Mouse (Mus musculus) kidney, postnatal 10 days (tissue): ENCODE data around the gene Ush1c.
"Not testable (repeated sequence)": the region's sequence is repeated elsewhere in the genome, so short reads cannot be mapped to it uniquely, and the experiment has no call there.

Source experiments
- DNase-seq: peaks from one replicate; pipeline ENCODE4 v3.0.0; 2021; ENCODE audit warnings: mixed read lengths

Gene Ush1c

DNA sequence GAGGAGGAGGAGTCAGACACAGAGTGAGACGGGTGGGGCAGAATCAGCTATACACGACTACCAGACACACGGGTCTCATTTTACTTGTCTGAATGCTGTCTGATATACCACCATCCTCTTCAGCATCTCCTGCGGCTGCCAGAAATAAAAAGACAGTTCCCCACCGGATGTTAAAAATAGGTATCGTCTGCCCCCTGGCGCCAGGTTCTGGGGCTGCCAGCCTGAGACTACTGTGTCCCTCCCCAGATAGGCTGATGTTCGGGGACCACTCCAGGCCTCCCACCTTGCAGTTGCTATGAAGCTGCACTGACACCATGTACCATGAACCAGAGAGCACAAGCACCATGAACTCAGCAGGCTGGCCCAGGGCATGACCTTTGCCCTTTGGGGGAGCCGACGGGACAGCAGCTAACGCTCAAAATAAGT lies 34.2 kb downstream of the Ush1c start:
- peak; percentile 61 for DNase-seq

DNA sequence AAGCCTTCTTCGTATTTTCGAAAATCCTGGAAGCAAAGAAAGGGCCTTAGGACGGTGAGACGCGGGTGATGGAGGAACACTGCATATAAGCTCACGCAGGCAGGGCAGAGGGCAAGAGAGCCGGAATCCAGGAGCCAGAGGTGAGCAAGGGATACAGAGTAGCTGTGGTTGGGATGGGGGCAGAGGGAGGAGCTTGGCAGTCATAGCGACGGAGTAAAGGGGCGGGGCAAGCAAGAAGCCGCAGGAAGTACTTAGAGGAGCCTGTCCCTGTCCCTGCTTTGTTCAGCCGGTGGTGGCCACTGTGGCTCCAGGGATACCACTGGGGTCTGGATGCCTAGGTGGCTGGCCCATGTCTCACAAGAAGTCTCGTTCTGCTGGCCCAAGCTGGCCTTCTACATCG lies 36.7 kb downstream of the Ush1c start:
- DNase-seq, result peak; percentile 21

DNA sequence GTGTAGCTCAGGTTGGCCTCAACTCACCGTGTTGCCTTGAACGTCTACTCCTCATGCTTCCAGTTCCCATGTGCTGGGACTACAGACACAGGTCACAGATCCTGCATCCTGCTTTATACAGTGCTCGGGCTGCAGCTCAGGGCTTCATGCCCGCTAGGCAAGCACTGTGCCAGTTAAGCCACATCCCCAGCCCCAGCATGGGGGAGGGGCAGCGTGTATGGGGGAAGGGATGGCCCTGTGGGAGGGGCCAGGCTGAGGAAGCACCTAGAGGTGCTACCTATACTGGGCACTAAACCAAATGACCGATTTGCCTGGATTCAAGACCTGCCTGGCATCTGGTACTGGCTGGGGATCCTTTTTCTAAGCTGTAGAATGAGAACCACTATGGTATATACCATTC lies 38.3 kb downstream of the Ush1c start:
- DNase-seq, result no peak

DNA sequence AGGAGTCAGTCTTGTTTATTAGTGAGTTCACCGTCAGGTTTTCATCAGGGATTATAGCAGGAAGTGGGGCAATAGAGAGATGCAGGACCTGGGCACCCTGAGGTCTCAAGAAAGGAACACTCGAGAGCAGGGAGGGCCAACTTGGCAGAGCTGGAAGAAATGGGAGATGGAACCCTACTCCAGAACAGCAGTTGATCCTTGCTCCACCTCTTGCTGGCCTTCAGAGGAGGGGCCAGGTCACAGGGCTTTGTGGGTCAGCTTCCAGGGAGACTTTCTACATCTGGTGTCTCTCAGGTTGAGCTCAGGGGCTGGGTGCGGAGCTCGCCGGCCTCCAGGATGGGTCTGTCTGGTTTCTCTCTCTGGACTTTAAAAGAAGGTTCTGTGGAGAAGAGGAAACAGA lies 42.9 kb downstream of the Ush1c start:
- DNase-seq, result no peak

DNA sequence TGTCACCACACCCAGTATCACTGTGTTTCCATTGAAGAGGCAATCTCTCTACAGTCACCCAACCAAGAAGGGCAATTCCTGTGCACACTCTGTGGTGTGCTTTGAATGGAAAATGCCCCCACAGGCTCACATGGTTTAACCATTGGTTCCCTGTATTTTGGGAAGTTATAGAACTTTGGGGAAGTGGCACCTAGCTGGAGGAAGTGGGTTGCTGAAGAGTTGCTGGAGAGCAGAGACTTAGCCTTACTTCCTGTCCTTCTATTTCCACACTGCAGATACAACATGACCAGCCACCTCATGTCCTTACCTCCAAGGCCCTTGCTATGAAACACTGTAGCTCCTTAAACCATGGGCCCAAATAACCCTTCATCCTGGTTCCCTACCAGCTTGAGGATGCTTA lies 54.1 kb downstream of the Ush1c start:
- DNase-seq, result no peak

DNA sequence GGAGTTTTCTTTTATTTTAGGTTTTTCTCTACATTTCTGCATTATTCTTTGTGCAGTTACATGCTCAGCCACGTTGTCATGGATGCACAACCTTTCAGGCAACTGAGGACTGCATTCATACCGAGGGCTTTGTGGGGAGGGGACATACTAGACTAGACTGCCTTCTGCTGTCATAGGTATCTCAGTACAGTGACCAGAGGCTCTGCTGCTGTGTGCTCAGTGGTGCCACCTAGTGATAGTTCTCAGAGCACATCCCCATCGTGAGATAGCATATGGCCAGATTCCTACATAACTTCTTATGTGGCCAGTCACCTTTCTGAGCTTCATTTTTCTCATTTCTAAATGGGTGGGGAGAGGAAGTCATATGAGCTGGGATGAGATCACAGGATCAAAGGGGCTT lies 56.7 kb downstream of the Ush1c start:
- DNase-seq, result peak; percentile 72

DNA sequence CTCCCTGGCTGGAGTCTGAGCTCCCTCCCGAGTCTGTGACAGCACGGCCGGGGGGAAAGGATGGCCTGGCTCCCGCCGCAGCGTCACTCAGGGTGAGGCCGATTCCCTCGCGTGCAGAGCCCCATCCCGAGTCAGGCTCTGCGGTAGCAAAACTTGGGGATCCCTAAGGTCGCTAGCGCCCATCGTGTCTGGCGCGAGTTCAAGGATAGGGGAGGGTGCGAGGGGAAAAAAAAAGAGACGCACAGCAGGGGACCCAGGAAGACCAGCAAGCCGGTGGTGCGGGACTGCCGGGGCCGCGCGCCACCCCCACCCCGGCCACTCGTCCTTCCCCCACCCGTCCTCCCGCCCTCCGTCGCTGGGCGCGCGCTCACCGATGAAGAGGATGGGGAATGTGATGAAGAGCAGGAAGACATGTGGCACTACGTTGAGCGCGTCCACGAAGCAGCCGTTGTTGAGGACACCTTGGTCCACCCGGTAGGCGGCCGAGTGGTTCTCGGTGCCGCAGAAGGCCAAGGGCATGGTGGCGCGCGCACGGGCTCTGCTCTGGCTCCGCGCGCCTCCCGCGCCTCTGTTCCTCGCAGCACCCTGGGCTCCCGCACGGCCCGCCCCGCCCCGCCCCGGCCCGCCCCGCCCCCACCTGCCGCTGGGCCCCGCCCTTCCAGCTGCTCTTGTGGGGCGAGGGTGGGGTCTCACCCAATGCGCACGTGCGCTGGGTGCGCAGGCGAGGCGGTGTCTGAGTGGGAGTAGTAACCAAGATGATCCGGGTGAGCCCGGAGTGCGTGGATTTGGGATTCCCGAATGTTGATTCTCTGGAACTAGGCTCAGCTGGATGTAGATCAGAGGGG lies 58.6 kb downstream of the Ush1c start, which contains the start of gene Abcc8:
TSS of gene Abcc8 (minus strand) at position 603 of the 845 bp plus-strand sequence.
- peak; percentile 10 for DNase-seq

DNA sequence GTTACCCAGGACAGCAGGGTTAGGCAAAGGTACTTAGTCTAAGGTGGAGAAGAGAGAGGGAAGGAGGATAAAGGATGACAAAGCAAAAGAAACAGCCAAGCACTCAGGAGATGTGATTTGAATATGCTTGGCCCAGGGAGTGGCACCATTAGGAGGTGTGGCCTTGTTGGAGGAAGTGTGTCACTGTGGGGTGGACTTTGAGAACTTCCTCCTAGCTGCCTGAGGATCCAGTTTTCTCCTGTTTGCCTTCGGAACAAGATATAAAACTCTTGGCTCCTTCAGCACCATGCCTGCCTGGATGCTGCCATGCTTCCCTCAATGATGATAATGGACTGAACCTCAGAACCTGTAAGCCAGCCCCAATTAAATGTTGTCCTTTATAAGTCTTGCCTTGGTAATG lies 69.3 kb downstream of the Ush1c start:
- not testable (repeated sequence) for DNase-seq

DNA sequence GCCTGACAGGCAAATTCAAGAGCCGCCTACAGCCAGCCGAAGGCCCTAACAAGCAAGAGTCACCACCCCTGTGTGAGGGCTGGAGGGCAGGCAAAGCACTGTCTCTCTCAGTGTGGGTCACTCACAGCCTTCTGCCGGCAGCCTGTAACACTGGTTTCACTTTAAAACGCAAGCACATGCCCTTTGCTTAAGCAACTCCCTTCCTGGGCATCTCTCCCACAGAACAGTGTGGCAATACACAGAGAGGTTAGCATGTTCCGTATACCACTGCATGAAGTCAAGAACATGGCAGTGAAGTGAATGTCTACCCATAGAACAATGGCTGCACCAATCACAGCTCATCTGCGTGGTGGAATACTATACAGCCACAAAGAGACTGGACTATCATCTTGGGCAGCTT lies 69.9 kb downstream of the Ush1c start:
- DNase-seq, result no peak

DNA sequence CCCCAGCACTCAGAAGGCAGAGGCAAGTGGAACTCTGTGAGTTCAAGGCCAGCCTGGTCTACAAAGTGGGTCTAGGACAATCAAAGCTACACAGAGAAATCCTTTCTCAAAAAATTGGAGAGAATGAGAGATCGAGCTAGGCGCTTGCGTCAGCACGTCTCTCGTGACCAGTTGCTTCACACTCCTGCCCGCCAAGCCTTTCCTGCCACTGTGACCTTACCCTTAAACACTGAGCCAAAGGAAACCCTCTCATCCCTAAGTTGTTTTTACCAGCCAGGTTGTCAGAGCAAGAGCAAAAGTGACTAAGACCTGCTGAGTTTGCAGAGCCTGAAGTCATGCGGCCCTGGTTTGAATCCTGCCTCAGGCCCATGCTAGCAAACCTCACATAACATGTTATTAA lies 70.4 kb downstream of the Ush1c start:
- no peak for DNase-seq

DNA sequence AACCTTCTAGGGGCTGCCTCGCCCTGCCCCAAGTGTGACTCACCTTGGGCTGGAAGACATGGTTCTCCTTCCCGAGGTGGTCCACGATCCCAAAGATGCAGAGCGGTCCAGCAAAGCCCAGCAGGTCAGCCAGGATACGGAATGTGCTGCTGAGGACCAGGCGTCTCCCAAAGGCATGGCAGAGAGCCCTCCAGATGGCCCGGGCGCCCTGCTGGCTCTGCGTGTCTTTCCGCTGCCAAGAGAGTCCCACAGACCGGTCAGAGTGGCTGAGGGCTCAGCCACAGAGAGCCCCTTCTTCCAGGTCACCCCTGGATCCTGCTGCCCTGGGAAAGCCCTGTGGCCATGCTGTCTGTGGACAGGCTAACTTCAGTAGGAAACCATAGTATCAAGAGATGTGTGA lies 72.4 kb downstream of the Ush1c start:
- DNase-seq, result no peak

DNA sequence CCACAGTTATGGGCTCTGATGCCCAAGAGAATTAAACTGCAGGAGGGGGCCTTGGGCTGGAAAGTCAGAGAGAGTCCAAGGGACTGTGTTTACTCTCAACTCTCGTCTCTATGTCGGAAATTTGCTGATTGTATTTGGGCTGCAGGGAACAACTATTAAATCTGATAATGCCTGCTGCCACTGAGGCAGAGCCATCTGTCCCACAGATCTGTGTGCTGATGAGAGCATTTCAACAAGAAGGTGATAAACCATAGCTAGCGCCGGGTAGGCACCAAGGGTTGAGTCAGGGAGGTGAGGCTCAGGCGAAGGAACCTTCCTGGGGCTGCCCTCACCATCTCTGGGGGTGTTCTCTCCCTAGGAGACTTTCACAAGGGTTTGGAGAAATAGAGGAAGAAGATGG lies 75.6 kb downstream of the Ush1c start:
- no peak for DNase-seq

DNA sequence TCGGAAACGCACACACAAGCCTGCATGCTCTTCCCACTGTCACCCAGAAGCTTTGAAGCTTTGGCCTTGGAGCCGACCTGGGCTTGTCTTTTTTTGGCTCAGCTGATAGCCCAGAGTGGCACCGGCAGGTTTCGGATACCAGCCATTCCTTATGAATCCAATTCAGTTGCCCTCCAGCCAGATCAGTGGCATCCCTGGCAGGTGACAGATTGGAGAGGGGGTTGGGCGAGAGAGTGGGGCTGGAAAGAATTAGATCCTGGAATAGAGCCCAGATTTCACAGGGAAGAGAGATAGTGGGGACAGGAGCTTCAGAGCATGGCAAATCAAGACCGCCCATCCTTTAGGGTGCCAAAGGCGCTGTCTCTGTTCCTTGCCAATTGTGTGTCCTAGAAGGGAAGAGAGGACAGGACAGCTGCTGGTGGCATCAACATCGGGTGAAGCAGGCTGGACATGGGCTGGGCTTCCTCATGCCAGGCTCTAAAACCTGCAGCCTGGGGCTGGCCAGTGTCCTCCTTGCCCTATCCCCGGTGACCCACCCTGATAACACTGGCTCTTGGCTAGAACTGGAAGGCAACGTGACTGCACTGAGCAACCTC lies 76.1 kb downstream of the Ush1c start:
- no peak for DNase-seq

DNA sequence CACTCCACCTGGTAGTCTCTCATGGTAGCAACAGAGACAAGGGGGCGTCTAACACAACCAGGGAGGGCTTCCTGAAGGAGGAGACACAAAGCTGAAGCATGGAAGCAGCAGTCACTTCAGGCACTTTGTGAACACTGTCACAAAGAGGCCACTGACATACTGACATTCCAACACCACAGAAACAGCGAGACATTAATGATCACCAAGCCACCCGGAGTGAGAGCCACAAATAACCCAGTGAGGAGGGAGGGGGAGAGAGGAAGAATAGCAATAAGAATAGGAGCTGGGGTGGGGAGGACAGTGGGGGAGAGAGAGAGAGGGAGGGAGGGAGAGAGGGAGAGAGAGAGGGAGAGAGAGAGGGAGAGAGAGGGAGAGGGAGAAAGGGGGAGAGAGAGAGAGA lies 76.7 kb downstream of the Ush1c start:
- no peak for DNase-seq

DNA sequence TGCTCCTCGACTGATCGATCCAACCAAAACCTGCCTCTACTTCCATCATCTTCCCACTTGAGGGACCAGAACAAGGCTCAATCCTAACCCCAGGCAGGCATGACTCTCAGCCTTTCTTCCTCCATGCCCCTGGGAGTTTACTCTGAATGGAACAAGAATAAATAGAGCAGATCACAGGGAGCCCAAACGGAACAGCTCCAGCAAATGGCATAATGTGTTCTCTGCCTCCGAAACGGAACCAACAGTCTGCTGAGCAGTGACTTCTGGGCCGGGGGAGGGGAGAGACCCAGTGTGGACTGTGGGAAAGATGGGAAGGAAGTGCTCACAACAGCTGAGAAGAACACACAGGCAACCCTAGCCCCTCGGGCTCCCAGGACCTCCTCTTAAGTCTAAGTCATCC lies 80.6 kb downstream of the Ush1c start:
- DNase-seq, result no peak

DNA sequence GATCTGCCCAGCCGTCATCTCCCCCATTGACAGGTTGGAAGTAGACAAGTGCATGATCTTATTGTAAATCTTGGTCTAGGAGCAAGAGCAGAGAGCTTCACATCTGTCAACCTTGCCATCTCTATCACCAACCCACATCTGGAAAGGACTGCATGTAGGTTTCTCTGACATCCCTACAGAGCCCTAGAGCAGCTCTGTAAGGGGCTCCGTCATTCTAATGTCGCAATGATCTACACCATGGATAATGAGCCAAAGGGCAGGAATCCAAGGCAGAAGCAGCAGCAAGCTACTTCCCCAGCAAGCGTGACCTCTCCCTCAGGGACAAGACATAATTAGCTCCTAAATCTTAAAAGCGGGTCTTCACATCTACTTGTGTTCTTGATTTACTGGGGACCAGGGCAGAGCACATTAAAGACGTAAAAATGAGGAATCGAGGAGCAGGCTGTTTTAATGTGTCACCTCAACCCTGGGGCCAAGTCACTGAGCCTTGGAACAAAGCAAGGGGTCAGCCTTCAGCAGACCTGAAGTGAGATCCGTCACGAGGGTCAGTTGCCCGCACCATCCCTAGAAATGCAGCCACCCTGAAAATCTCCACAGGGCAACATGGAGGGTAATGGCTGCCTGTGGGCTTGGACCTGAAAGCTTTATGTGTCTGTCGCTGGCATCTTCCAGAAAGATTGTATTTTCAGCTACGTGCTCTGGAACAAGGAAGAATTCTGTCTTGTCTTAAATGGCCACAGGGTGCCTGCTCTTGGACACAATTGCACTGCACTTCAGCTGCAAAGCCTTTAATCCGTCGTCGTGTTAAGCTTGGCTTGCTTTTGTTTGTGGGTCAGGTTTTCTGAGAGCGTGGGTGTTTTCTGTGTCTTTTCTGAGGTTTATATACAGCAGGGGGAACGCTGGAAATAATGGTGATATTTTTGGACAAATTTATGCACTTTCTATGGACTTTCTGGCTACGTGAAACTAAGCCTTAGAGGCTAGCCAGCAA lies 83.5 kb downstream of the Ush1c start:
- peak; percentile 37 for DNase-seq

DNA sequence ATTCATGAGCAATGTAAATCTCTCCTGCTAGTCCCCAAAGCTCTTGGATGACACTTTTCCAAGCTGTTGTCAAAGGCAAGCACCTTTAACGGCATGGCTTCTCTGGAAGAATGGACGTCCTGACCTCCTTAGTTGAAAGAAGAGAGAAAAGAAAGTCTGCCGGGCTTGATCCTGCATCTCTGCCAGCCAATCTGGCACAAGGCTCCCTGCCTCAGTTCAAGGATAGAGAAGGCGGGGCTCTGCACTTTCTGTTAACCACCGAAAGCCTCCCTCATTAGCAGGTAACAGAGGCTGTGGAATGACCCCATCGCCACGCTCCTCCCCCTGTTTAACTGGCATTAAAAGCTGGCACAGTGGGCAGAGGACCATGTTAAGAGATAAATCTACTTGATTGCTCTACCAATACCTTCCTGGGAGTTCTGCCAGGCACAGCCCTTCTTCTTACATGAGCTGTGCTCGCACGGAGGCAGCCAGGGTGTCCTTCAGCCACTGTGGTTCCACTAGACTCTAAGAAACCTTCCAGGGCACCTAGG lies 85.4 kb downstream of the Ush1c start:
- DNase-seq, result no peak

DNA sequence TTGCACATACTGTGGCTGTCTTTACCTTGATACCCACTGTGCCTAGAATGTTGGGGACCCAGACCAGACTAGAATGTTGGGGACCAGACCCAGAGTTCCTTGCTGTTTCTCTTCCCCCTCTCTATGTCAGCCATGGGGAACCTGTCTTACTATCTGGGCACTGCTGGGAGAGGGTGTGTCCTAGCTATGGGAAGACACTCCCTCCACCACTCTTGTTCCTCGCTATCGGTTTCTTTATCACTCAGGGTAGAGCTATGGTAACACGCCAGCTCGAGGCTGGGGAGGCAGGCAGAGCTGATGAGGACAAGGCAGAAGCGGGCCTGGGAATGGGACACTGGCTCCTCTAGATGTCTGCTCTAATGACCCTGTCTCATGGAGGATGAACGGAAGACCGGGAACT lies 90.9 kb downstream of the Ush1c start:
- no peak for DNase-seq

DNA sequence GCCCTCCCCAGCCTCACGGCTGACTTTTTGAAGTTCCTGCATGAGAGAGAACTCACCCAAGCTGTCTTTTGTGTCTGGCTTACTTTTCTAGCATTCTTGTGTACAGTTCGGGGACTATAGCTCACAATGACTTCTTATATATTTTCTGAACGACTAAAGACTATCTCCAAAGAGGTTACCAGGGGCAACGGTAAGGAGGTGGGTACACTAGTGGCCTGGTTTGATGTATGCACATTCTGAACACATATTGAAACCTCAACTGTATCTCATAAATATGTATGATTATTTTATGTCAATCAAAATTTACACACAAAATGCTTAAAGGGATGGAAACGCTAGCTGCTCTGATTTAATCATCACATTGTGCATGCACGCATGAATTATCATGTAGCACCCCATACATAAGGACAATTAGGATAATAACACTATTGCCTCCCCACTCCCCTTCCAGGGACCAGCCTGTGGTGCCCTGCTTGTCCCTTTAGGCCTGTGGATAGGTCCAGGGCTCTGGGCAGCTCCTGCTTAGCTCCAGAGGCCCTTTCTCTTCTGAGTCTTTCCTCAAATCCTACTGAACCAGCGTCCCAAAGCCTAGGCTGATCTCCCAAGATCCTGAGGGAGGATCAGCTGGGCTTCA lies 91.5 kb downstream of the Ush1c start:
- no peak for DNase-seq
